Mouse (Mus musculus) central nervous system, embryonic 11.5 days (tissue): ENCODE results near the gene Rps24. TPM values are rescaled to one million over a fixed set of nuclear protein-coding genes. Genes with fewer than 3 reads are reported as not detected.

Experiments
- polyA plus RNA-seq: library from polyadenylated mRNA; depleted of rRNA; stranded (reverse); fragments of >200 nt; gene quantifications from 2 replicates; pipeline ENCODE4 v1.2.3, GENCODE M21; 2012; rRNA removed

Gene Rps24
- 4,310 and 6,252 TPM in 2 replicates for polyA plus RNA-seq

DNA sequence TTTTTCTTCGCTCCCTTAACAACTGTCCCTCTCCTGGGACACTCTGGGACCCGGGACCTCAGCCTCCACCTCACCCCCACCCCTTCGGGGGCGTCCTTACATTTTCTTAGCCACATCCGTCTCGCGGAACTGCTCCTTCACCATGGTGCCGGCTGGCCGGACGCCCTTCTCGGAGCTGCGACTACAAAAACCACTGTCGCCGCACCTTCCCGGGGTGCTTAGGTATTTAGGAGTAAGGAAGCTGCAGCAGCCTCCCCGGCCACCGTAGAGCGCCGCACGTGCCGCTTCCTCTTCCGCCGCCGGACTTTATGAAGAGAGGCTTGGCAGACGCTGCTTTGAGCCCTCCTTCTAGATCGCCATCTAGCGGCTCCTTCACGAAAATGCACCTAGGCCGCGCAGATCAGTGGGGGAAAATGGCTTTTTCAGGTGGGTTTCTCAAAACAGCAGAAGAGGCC lies at the start of gene Rps24, which contains the start of gene Polr3a:
Rps24 (plus strand) TSS at position 353 of the 455 bp plus-strand sequence.
Polr3a (minus strand) TSS at position 286 of the 455 bp plus-strand sequence.

Other genes starting within 250 kb of the Rps24 start
- 39.4 and 56.8 TPM in 2 replicates for gene Dlg5, start 241.2 kb upstream of the Rps24 start, polyA plus RNA-seq
- not detected in 2 replicates for gene E330034G19Rik, start 193.9 kb upstream of the Rps24 start, polyA plus RNA-seq
- gene Polr3a, start 67 bp upstream of the Rps24 start, polyA plus RNA-seq = 16.7 and 20.4 TPM in 2 replicates